Mouse (Mus musculus): ENCODE measurements around the gene Chga.

Chga gene

DNA sequence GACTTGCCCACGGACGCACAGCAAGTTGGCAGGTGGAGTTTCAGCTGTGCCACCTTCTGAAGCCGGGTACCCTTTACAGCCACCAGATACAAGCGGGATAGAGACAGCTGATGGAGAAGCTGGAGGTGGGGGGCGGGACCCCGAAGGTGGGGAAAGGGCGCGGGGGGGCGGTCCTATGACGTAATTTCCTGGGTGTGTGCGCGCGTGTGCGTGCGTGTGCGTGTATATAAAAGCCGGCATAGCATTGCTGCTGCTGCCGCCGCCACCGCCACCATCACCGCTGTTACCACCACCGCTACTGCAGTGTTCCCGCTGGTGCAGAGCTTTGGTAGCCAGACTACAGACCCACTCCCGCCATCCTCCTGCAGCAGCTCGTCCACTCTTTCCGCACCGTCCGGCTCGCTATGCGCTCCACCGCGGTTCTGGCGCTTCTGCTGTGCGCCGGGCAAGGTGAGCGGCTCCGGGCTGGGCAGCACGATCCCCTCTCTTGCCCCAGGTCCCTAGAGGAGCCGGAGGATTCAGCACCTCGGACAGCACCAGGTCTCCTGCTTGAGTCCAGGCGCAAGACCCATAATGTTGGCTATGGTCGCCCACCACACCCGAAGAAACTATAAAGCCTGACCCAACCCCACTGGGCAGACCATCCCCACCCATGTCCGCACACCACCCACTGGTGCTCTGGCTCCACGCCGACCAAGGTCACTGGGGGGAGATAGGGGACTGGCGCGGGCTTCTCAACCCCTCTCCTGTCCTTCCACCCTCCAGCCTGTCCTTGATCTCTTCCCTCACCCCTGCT is at the start of gene Chga:
TSS of gene Chga (plus strand) at position 249 of the 796 bp plus-strand sequence.
- DNase-seq (ENCODE audit: low spot score): peak; percentile 86

GRCm38 (mm10) chr12:102505131-102505713 is 49.5 kb upstream of the Chga start:
- no peak for DNase-seq (ENCODE audit: low spot score)

GRCm38 (mm10) chr12:102505949-102506348 is 48.8 kb upstream of the Chga start:
- DNase-seq (ENCODE audit: low spot score): no peak

- DNase-seq (ENCODE audit: low spot score): peak; percentile 83
Measured at GRCm38 (mm10) chr12:102511363-102511762, 43.4 kb upstream of the Chga start.

DNA sequence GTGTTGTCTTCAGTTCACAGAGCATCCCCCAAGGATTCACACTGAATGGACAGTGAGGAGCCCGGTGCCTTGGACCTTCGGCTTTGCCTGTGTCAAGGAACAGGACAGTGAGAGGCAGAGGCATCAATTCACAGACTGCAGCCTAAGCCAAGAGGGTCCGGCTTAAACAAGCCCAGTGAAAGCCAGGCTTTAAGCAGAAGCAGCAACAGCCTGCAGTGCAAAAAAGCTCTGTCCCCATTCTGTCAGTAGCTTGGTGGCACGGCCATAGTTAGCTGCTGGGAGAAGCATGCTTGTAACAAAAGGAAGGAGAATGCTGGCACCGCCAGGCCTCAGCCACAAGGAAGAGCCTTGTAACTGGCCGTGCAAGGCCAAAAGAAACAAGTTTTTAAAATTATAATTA is 40.6 kb upstream of the Chga start:
- peak; percentile 40 for DNase-seq (ENCODE audit: low spot score)

DNA sequence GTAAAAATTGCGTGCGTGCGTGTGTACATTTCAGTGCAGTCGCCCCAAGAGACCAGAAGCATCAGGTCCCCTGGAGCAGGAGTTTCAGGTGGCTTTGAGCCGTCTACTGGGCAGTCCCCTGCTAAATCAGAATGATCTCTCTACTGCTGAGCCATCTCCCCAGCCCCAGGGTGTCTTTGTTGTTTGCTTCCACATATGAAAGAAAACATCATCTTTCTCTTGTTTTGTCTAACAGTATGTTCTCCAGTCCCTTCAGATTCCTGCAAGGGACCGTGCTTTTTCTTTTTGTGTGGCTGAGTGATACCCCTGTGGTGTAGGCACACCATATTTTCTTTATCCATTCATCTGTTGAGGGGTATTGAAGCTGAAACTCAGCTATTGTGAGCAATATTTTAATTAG is 40.0 kb upstream of the Chga start:
- DNase-seq (ENCODE audit: low spot score): no peak

- DNase-seq (ENCODE audit: low spot score): no peak
Measured at GRCm38 (mm10) chr12:102516151-102516550, 38.6 kb upstream of the Chga start.

DNA sequence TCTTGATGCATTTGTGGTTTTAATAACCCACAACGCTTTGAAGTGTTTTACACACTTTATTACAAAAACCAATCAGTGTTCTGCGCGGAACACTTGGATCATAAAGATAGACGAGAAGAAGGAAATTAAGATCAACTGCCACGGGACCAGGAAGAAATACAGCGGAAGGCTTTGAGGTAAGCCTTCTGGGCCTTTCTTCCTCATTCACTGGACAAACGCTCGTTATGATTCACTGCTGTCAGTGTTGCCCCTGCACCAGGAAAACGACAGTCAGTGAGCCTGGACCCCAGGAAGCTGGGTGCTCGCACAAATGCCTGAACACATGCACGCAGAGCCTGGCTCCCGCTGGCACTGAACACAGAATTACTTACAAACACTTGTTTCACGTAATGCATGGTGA is 37.1 kb upstream of the Chga start:
- DNase-seq (ENCODE audit: low spot score): no peak

GRCm38 (mm10) chr12:102519929-102520720 is 34.6 kb upstream of the Chga start:
- no peak for DNase-seq (ENCODE audit: low spot score)

DNA sequence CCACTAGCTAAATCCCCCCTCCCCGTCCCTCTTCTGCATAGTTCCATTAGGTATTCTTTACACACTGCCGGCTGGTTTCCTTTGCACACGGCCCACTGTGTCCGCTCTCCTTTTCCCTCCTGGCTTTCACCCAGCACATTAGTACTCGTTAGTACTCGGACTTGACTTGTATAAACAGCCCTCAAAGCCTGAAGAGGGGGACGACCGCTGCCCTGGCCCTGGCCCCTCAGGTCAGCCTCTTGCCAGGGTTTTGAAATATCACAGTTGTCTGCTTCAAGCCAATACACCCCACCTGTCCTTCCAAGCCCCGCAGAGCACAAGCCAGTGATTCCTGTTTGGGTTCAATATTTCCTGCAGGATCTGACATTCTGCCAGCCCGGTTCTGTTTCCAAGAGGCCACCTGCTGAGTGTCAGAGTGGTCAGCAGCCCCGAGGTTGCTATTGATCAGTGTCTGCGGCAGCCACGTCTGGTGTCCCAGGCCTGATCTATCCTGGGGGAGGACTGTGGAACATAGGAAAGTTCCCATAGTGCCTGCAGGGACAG is 32.9 kb upstream of the Chga start:
- DNase-seq (ENCODE audit: low spot score): no peak

GRCm38 (mm10) chr12:102524216-102524615 is 30.6 kb upstream of the Chga start:
- DNase-seq (ENCODE audit: low spot score): no peak

DNA sequence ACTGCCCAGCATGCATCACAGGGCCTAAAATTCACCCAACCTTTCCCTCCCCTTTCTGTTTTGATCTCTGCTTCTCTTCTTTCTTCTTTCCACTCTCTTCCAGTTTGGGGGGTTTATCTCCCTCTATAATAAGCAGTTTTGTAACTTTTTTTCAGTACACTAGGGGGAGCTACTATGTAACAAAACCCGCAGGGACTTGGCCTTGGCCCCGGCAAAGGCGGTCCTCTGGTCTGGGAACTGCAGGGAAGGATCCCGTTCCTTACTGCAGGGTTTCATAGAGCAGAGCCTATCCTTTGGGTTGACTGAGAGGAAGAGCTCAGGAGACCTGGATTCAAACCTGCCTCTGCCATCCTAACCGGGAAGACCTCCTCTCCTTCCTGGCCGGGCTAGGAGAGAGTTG is 30.0 kb upstream of the Chga start:
- peak; percentile 72 for DNase-seq (ENCODE audit: low spot score)

DNA sequence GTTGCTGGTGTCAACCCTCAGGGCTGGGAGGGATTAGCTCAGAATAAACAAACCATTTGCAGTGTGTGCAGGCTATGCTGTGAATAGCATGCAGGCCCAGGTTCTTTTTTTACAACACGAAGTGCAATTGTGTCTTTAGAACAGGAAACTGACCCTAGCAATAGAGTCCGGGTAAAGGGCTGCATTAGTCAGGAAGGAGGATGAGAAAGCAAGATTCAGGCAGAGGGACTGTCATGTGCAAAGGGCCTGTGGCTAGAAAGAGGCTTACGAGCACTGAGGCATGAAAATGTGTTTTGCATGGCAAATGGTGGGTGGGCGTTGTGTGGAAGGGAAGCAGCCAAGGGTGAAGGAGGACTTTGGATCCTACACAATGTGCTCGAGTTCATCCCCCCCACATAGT is 26.8 kb upstream of the Chga start:
- DNase-seq (ENCODE audit: low spot score): no peak

DNA sequence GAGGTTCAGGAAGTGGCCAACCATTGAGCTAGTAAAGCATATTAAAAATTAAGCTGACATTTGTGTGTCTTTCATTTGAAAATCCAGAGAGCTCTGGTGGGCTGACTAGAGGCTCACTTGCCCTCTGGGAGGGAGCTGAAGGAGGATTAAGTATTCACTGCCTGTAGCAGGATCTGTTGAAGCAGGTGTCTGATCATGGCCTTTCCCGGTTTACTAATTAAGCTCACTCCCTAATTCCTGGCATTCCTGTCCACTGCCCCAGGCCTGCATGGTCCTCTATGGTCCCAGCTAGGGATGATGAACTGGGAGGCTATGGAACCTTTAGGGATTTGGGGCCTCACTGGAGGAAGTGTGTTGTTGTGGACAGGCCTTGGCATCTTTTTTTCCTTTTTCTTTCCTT is 19.0 kb upstream of the Chga start:
- DNase-seq (ENCODE audit: low spot score): no peak

- no peak for DNase-seq (ENCODE audit: low spot score)
Measured at GRCm38 (mm10) chr12:102540278-102540677, 14.5 kb upstream of the Chga start.

- peak; percentile 54 for DNase-seq (ENCODE audit: low spot score)
Measured at GRCm38 (mm10) chr12:102541168-102541567, 13.6 kb upstream of the Chga start.

DNA sequence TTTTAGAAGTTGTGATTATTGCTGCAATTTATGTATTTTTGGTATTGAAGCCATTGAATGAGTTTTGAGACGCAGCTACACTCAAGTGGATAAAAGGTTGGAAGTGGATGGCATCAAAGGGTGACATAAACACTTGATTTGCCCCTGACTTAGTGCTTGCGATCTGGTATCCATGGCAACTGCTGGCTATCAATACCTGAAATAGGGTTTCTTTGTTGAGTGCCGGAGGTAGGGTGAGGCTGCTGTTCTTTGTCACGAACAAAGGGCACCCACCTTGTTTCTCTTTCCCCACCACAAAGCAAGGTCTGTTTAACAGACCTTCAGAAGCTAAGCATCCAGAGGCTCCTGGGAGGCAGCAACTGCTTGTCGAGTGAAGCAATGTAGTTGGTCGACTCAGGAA is 9.6 kb upstream of the Chga start:
- DNase-seq (ENCODE audit: low spot score): no peak

GRCm38 (mm10) chr12:102550529-102550928 is 4.2 kb upstream of the Chga start:
- peak; percentile 90 for DNase-seq (ENCODE audit: low spot score)

DNA sequence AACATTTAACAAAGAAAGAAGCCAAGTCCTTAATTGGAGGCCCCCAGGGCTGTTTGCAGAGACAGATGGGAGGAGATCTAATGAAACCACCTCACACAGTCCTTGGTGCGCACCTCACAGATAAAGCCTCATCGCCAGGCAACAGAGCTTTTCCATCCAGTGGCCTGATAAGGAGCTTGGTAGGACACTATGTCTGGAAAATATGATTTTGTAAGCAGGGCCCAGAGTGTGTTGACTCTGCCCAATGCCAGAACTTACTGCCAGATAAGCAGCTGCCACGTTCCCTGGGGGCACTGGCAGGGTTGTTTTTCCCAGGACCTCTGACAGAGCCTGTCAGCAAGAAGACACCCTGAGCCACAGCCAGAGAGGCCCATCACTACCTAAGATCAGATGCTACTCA is 3.6 kb upstream of the Chga start:
- no peak for DNase-seq (ENCODE audit: low spot score)

- no peak for DNase-seq (ENCODE audit: low spot score)
Measured at GRCm38 (mm10) chr12:102552001-102552400, 2.8 kb upstream of the Chga start.

- DNase-seq (ENCODE audit: low spot score): no peak
Measured at GRCm38 (mm10) chr12:102553705-102554275, 979 bp upstream of the Chga start.

DNA sequence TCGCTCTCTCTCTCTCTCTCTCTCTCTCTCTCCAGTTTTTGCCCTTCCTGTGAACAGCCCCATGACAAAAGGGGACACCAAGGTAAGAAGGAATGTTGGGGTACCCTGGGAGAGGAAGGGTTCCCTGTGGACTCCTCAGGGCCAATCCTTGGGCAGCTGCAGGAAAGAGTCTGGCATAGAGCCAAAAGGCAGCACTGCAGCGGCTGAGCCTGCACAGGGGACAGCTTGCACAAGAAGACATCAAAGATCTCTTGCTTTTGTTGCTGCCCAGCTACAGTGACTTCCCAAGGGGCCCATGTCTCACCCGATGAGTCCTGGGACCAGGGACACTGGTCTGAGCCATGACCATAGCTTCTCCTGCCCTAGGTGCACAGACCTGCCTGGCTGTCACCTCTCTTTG is 1.1 kb downstream of the Chga start:
- DNase-seq (ENCODE audit: low spot score): no peak
